Mouse (Mus musculus) bone marrow macrophage, adult 2 months (primary cell): ENCODE results near the gene Sgpl1.

Source experiments
- CTCF ChIP-seq: IDR thresholded peaks from 2 replicates; pipeline ENCODE4 v1.5.1; 2012; ENCODE audit warnings: low read depth, mild to moderate bottlenecking, low read length, moderate library complexity
- POLR2A ChIP-seq: IDR thresholded peaks from 2 replicates; pipeline ENCODE4 v1.6.1; 2012; ENCODE audit warnings: mild to moderate bottlenecking, low read depth, low read length, borderline replicate concordance

- no peak for TF ChIP-seq POLR2A
- no peak for TF ChIP-seq CTCF
Observed at GRCm38 (mm10) chr10:61145766-61146118, 1.8 kb downstream of the Sgpl1 start.
